Mouse (Mus musculus): ENCODE measurements around the gene Fga. TPM values are rescaled to one million over a fixed set of nuclear protein-coding genes. Genes with fewer than 3 reads are reported as not detected.

Gene Fga
- total RNA-seq (2017): not detected in 2 replicates

DNA sequence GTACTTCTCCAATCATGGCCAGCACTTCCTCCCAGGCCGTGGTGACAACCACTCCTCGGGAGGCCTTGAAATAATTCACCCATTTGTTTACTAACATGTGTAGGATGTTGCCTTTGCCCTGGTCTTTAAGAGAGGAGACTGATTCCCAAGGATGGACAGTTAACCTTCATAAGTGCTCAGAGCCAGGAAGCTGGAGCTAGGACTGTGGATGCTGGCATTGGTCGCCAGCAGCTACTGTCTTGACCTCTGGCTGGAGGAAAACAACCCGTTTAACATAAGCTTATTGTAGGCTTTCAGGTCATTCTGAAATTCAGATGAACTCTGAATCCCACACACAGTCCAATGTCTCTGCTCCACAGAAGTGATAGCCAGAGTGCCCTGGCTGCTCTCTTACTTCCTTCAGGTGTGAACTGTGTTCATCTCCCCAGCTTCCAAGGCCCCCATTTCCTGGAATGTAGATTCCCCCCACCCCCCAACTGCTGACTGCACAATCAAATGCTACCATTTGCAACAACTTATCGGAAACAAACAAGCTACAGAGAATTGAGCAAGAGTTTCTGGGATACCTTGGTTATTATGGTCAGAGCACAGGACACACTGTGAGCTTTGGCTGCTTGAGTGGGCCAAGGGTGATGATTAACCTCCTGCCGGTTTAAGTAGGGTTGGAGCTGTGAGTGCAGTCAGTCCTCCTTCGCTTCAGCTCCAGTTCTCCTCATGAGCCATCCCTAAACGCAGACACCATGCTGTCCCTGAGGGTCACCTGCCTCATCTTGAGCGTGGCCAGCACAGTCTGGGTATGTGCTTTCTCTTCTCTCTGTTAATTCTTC, at the start of gene Fga:
TSS of gene Fga (plus strand) at position 602 of the 827 bp plus-strand sequence.
- ATAC-seq (replicated peaks in 1 of 2; ENCODE audit: insufficient read depth in 1 of 2, low FRiP score in 2 of 2, low TSS enrichment in 1 of 2, low read depth in 1 of 2, poor library complexity in 2 of 2, severe bottlenecking in 2 of 2): no peak

DNA sequence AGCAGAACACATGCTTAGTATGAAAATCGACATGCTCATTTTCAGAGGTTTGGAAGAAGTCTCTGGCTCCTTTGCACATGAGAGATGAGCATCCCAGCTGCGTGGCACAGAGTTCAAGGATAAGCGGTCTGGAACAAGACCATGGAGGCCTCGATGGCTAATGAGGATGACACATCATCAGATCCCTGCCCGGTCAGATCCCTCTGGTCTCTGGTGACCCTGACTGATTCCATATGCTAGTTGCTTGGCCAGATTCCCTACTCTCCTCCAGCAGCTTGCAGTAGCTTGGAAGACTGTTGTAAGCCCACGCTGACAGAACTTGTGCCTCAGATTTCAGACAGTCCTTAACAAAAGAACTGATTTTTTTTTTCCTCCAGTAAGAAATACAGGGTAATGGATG, 45.1 kb upstream of the Fga start:
- no peak for ATAC-seq (replicated peaks in 1 of 2; ENCODE audit: insufficient read depth in 1 of 2, low FRiP score in 2 of 2, low TSS enrichment in 1 of 2, low read depth in 1 of 2, poor library complexity in 2 of 2, severe bottlenecking in 2 of 2)

GRCm38 (mm10) chr3:82981861-82982260, 44.0 kb upstream of the Fga start:
- no peak for ATAC-seq (replicated peaks in 1 of 2; ENCODE audit: insufficient read depth in 1 of 2, low FRiP score in 2 of 2, low TSS enrichment in 1 of 2, low read depth in 1 of 2, poor library complexity in 2 of 2, severe bottlenecking in 2 of 2)

DNA sequence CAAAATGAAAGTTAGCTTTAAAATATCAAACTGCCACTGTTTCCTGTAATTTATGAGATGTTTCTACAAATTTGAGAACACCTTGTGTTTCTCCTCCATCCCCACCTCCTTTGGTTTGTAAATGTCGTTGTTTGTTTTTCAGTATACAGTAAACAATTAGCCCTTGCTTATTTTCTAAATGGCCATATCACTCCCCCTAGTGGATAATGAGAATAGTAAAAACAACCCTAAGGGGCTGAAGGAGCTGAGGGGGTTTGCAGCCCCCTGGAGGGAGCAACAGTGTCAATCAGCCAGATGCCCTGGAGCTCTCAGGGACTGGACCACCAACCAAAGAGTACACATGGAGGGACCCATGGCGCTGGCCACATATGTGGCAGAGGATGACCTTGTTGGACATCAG, 41.0 kb upstream of the Fga start:
- ATAC-seq (replicated peaks in 1 of 2; ENCODE audit: insufficient read depth in 1 of 2, low FRiP score in 2 of 2, low TSS enrichment in 1 of 2, low read depth in 1 of 2, poor library complexity in 2 of 2, severe bottlenecking in 2 of 2): no peak

GRCm38 (mm10) chr3:82991963-82992362, 33.9 kb upstream of the Fga start:
- ATAC-seq (replicated peaks in 1 of 2; ENCODE audit: insufficient read depth in 1 of 2, low FRiP score in 2 of 2, low TSS enrichment in 1 of 2, low read depth in 1 of 2, poor library complexity in 2 of 2, severe bottlenecking in 2 of 2): no peak

- no peak for ATAC-seq (replicated peaks in 1 of 2; ENCODE audit: insufficient read depth in 1 of 2, low FRiP score in 2 of 2, low TSS enrichment in 1 of 2, low read depth in 1 of 2, poor library complexity in 2 of 2, severe bottlenecking in 2 of 2)
Observed at GRCm38 (mm10) chr3:82992956-82993355, 32.9 kb upstream of the Fga start.

DNA sequence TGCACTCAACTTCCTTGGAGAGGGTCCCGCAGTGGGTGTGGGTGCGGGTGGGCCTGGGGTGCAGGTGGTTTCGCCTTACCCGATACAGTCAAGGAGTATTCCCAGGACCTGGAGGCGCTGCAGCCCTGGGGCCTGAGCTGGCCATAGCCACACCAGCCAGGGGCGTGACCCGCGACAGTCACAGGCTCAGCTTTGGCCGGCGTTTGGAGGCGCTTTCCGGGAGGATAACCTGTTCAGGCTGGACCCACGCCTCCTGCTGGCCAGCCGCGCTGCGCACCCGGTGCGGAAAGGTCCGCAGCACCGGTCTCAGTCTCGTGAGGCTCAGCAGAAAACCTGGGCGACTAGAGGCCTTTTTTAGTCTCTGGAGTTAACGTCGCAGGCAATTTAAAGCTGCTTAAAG, 30.5 kb upstream of the Fga start:
- ATAC-seq (replicated peaks in 1 of 2; ENCODE audit: insufficient read depth in 1 of 2, low FRiP score in 2 of 2, low TSS enrichment in 1 of 2, low read depth in 1 of 2, poor library complexity in 2 of 2, severe bottlenecking in 2 of 2): peak; percentile 60 to 69

- ATAC-seq (replicated peaks in 1 of 2; ENCODE audit: insufficient read depth in 1 of 2, low FRiP score in 2 of 2, low TSS enrichment in 1 of 2, low read depth in 1 of 2, poor library complexity in 2 of 2, severe bottlenecking in 2 of 2): no peak
Observed at GRCm38 (mm10) chr3:82996656-82997055, 29.2 kb upstream of the Fga start.

GRCm38 (mm10) chr3:82998772-82999463, 27.0 kb upstream of the Fga start:
- ATAC-seq (replicated peaks in 1 of 2; ENCODE audit: insufficient read depth in 1 of 2, low FRiP score in 2 of 2, low TSS enrichment in 1 of 2, low read depth in 1 of 2, poor library complexity in 2 of 2, severe bottlenecking in 2 of 2): peak; percentile 78 to 84

DNA sequence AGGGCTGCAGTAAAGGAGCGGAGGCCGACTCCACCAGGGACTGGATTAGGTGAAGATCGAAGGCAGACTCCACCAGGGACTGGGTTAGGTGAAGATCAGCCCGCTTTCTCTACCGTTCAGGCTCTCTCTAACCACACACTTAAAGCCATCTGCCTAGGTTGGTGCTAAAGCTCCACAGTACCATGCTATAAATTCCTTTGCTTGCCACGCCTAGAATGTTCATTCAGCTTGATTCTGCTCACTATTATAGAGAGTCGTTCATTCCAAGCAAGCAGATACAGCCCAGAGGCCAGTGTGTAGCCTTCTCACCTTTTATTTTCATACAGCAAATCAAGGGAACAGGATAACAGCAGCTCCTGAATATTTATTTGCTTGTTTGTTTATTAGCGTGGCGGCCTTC, 25.9 kb upstream of the Fga start:
- ATAC-seq (replicated peaks in 1 of 2; ENCODE audit: insufficient read depth in 1 of 2, low FRiP score in 2 of 2, low TSS enrichment in 1 of 2, low read depth in 1 of 2, poor library complexity in 2 of 2, severe bottlenecking in 2 of 2): no peak

- ATAC-seq (replicated peaks in 1 of 2; ENCODE audit: insufficient read depth in 1 of 2, low FRiP score in 2 of 2, low TSS enrichment in 1 of 2, low read depth in 1 of 2, poor library complexity in 2 of 2, severe bottlenecking in 2 of 2): peak; percentile 75 to 82
Observed at GRCm38 (mm10) chr3:83002191-83002590, 23.7 kb upstream of the Fga start.

DNA sequence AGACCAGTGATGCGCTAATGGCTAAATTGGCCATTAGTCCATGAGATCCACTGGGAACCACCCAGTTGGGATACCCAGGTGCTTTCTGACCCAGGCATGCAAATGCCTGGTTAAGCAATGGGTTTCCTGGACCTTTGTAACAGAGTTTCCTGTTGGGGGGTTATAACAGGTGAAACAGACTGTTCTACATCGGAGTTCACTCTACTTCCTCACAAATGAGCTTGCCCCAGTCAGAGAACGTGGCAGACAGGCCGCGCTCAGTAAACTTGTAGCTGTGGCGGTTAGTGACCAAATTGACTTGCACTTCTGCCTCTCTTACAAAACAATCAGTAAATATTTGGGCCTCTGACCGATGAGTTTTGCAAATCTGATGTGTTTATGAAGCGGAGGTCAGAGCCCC, 22.8 kb upstream of the Fga start:
- no peak for ATAC-seq (replicated peaks in 1 of 2; ENCODE audit: insufficient read depth in 1 of 2, low FRiP score in 2 of 2, low TSS enrichment in 1 of 2, low read depth in 1 of 2, poor library complexity in 2 of 2, severe bottlenecking in 2 of 2)

GRCm38 (mm10) chr3:83004801-83005200, 21.1 kb upstream of the Fga start:
- no peak for ATAC-seq (replicated peaks in 1 of 2; ENCODE audit: insufficient read depth in 1 of 2, low FRiP score in 2 of 2, low TSS enrichment in 1 of 2, low read depth in 1 of 2, poor library complexity in 2 of 2, severe bottlenecking in 2 of 2)

GRCm38 (mm10) chr3:83007557-83007956, 18.3 kb upstream of the Fga start, which contains the start of gene Fgg:
Fgg (plus strand) TSS chr3:83007724.
- ATAC-seq (replicated peaks in 1 of 2; ENCODE audit: insufficient read depth in 1 of 2, low FRiP score in 2 of 2, low TSS enrichment in 1 of 2, low read depth in 1 of 2, poor library complexity in 2 of 2, severe bottlenecking in 2 of 2): no peak

- ATAC-seq (replicated peaks in 1 of 2; ENCODE audit: insufficient read depth in 1 of 2, low FRiP score in 2 of 2, low TSS enrichment in 1 of 2, low read depth in 1 of 2, poor library complexity in 2 of 2, severe bottlenecking in 2 of 2): no peak
Observed at GRCm38 (mm10) chr3:83010291-83010690, 15.6 kb upstream of the Fga start.

- no peak for ATAC-seq (replicated peaks in 1 of 2; ENCODE audit: insufficient read depth in 1 of 2, low FRiP score in 2 of 2, low TSS enrichment in 1 of 2, low read depth in 1 of 2, poor library complexity in 2 of 2, severe bottlenecking in 2 of 2)
Observed at GRCm38 (mm10) chr3:83011136-83011535, 14.7 kb upstream of the Fga start.

DNA sequence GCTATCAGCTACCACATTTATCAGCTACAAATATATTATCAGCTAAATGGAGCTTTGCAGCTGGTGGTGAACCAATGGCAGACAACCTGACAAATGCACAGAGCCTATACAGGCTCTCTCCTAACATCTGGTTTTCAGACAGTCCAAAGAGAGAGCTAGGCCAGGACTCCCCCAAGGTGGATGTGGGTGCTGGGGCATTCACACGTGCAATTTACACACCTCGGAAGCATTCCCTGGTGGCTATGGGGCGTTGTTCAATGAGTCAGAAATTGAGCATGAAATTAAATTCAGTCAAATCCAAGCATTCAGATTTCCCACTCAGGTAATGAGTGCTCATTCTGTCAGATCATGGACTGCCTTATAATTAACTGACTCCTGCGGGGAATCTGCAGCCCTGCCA, 14.3 kb upstream of the Fga start:
- ATAC-seq (replicated peaks in 1 of 2; ENCODE audit: insufficient read depth in 1 of 2, low FRiP score in 2 of 2, low TSS enrichment in 1 of 2, low read depth in 1 of 2, poor library complexity in 2 of 2, severe bottlenecking in 2 of 2): no peak

GRCm38 (mm10) chr3:83012636-83013035, 13.2 kb upstream of the Fga start:
- ATAC-seq (replicated peaks in 1 of 2; ENCODE audit: insufficient read depth in 1 of 2, low FRiP score in 2 of 2, low TSS enrichment in 1 of 2, low read depth in 1 of 2, poor library complexity in 2 of 2, severe bottlenecking in 2 of 2): no peak

DNA sequence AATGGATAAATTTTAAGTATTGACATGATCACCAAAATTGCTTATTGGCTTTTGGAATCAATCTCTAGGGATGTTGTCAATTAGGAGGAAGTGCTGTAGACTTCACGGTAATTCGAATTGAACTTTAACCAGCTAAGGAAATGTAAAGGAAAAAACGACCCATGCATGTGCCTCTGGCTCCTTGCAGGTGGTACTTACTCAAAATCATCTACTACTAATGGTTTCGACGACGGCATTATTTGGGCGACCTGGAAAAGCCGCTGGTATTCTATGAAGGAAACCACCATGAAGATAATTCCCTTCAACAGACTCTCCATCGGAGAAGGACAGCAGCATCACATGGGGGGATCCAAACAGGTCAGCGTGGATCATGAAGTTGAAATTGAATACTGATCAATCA, 11.9 kb upstream of the Fga start:
- no peak for ATAC-seq (replicated peaks in 1 of 2; ENCODE audit: insufficient read depth in 1 of 2, low FRiP score in 2 of 2, low TSS enrichment in 1 of 2, low read depth in 1 of 2, poor library complexity in 2 of 2, severe bottlenecking in 2 of 2)

Measured in hematopoietic stem cell, adult 5-6 weeks (primary cell).